Mouse (Mus musculus): ENCODE measurements around the gene Galnt4. TPM values are rescaled to one million over a fixed set of nuclear protein-coding genes. Genes with fewer than 3 reads are reported as not detected.

Gene Galnt4
- polyA plus RNA-seq, 1 experiment = 2.4 TPM

DNA sequence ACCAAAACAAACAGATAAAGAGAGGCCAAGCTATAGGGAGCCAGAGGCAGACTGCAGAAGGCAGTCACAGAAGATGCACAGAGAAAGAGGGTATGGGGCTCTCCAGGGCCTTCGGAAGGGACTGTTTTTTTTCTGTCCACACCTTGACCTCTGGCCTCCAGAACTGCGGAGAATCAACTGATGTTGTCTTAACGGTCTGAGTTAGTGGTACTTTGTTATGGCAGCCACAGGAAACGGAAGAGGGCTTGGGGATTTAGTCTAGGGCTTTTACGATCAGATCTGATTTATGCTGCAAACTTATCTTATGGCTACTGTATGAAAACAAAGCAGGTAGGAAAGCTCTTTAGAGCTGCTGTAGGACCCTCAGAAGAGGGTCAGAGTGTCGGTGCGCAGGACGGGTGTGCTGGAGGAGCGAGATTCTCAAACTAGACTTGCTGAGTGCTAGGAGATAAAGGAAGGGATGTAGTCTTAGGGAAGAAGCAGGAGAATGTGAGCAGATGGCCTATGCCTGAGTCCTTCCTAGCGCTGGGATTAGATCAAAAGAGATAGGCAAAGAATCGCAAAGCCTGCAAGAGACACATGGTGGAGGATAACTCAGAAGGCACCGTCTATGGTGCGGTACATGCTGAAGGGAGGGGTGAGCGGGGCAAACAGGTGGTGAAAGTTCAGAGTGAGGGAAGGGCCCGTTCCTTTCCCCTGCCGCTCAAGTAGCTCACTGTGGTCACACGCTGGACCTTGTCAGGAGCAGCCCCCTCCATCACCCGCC lies 7.7 kb downstream of the Galnt4 start:
- DNase-seq (ENCODE audit: low read depth) = no peak

DNA sequence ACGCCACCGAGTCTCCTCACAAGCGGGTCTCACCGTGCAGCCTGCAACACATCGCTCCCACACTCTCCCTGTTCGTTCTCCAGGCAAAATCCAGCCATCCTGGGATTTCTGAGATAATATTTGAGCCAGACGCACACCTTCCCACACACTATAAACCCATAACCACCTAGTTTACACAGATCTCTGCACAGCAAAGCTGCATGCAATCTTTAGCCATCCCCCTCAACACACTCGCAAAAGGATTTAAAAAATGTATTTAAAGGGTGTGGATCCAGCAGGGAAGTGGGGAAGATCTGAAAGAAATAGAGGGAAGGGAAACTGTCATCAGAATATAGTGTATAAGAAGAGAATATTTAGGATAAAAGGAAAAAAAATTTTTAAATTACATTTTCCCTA lies 8.3 kb downstream of the Galnt4 start:
- DNase-seq (ENCODE audit: low read depth) = no peak

DNA sequence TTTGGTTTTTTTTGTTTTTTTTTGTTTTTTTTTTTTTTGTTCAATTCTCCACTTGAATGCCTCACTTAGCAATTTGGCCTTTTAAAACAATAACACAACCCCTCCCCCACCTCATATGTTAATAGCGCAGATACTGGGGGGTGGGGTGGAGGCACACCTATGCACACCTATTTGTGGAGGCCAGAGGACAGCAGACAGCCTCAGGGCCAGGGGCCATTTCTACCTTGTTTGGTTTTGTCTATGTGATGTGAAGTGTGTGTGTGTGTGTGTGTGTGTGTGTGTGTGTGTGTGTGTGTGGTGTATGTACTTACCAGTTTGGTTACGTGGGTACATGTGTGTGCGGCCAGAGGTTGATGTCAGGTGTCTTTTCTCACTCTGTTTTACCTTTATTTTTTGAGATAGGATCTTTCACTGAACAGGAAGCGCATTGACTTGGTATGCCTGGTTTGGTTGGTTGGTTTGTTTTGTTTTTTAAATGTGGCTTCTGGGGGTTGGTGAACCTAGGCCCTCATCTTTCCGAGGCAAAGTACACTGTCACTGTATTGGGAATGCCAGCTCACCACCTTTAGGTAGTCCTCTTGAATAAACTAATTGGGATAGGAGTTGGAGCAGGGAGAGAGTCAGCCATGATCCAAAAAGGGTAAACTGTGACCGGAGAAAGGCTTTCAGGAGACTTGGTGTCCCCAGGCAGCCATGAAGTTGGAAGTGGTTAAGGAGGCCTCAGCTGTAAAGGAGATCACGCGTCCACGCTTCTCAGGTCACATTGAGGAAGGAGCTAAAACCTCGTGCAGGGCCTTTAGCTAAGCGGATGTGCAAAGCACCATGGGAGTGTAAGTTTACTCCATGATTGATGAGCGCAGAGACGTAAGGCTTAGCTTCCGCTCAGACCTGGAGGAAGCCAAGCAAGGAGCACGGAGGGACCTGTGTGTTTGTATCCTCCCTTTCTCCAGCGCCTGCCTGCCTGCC lies 9.0 kb downstream of the Galnt4 start:
- no peak for DNase-seq (ENCODE audit: low read depth)

DNA sequence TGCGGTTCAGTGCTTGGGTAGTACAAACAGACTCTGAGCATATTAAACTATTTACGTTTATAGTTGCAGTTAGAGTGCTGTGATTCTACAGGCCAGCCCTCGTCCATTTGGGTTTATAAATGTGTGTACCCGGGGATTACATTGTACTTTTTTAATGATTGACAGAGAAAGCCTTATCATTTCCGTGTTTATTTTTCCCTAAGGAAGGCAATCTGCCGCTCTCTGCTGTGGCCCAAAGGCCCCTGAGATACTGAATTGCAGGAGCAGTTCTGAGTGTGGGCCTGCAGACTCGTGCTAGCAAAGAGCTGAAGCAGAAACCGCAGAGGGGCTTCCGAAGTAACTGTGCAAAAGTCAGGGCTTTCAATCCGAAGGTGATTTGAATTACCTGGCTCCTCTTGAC lies 9.9 kb downstream of the Galnt4 start:
- DNase-seq (ENCODE audit: low read depth) = no peak

DNA sequence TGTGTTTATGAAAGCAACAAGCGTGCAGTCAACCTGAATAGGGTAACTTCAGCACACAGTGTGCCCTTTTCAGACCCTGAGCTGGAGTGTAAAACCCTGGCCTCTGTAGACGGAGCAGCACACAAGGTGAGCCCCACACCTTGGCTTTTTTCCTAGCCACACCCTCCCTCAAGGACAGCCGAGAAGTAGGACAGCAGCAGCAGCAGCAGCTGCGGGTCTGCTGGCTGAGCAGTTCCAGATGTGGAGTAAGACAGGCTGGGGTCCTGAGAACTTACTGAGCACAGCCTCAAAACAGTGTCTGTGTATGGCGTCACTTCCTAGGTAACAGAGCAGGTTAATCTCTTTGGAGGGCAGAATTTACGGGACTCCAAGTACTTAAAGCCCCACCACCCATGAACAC lies 10.7 kb downstream of the Galnt4 start:
- no peak for DNase-seq (ENCODE audit: low read depth)

DNA sequence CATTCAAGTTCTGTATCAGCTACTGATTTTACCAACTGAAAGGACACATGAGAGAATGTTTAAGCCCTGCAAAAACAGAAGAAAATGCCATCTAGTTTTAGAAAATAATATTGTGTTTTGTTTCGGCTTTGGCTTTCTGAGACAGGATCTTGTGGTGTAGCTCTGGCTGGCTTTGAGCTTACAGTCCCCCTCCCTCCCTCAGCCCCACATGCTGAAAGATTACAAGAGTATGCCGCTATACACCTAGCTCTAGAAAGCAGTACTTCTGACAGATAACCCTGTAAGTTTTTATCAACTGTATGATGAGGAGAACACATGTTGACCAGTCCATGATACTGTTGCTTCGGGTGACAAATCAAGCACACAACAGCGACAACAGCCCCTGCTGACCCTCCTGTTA lies 11.5 kb downstream of the Galnt4 start:
- DNase-seq (ENCODE audit: low read depth) = no peak

DNA sequence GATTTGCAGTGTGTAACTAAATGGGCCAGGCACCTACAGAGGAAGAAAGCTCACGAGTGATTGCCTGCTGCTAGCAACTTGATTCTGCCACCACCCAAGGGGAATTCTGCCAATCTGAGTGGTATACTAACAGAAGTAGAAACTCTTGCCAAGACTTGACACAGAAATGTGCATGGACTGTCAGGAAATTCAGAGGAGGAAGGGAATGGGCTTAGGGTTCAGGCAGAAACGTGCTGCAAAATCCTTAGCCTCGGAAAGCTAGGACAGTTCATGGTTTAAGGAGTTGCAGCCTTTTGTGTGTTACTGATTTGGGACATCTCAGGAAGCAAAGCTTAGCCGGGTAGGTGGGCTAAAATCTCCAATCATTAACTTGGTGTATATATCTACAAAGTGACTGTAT lies 18.3 kb downstream of the Galnt4 start, which contains the start of gene Phxr2:
Gene Phxr2, minus strand, starts transcription at position 101 of the 400 bp plus-strand sequence.
- DNase-seq (ENCODE audit: low read depth) = no peak

DNA sequence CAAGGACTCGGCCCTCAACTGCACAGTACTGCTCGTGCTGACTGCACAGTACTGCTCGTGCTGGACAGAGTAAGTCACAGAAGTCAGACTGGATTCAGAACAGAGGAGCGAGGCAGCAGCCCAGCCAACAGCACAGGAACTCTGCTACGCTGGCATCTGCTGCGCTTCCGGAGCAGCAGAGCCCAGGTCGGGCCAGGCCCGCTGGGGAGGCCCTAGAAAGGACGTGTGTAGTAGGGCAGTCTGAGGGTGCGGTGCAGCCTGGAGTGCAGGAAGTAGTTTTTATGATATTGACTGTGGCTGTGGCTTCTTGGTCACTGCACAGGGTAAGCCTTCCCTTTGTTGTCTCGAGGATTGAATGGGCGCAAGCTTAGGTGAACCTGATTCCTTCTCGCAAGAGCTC lies 19.0 kb downstream of the Galnt4 start:
- DNase-seq (ENCODE audit: low read depth) = no peak

DNA sequence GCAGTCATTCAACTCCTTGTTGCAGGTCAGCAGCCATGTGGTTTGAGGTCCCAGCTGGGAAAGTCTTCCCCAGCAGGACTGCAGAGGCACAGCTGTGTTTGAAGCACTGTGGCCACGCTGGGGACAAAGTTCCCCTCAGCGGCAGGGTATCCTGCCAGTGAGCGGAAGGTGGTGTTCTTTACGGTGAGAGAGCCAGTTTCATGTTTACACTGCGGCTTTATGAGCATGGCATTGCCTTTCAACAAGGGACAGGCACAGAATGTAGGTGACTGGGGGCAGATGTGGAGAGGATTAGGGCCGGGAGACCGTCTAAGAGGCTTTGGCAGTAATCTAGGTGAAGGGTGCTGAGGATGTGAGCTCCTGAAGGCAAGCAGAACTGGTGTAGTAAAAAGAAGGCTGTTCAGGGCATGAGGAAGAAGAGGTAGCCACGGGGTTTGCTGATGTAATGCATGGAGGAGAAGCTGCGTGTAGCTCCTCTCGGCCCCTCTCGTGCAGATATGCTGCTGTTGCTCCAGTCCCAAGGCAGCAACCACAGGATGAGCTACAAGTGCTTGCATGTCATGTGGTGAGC lies 19.8 kb downstream of the Galnt4 start:
- no peak for DNase-seq (ENCODE audit: low read depth)

DNA sequence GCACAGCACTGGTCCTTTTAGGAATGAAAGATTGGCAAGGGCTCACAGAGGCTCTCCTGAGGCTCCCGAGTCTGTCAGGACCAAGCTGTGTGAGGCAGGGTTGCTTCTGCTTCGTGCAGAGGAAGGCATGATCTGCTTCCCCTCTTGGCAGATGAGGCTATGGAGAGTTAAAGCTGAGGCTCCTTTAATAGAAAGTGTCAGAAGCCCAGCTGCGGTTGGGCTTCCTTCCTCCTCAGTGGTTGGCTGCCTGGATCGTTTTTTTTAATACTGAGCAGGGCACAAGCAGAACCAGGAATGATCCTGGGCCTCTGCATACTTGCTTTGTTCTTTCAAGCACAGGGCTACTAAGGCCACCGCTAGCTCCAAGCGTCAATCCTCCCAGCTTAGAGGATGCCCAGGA lies 22.7 kb downstream of the Galnt4 start:
- no peak for DNase-seq (ENCODE audit: low read depth)

DNA sequence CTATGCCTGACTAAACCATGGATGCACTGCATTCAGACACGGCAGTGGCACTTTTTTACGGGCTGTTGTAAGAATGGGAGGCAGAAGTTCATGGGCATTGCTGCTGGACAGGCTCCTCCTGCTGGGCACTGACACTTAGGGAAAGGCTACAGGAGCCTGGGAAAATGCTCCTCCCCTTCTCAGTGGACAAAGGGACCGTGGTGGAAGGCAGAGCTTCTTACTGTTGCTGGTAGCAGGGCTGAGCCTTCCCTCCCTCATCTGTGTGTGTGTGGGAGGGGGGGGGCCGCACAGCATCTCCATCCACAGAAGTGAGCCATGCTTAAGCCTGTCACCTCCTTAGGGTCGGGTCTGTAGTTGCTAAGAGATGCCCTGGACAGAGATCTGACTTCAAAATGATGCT lies 23.3 kb downstream of the Galnt4 start:
- DNase-seq (ENCODE audit: low read depth) = no peak

DNA sequence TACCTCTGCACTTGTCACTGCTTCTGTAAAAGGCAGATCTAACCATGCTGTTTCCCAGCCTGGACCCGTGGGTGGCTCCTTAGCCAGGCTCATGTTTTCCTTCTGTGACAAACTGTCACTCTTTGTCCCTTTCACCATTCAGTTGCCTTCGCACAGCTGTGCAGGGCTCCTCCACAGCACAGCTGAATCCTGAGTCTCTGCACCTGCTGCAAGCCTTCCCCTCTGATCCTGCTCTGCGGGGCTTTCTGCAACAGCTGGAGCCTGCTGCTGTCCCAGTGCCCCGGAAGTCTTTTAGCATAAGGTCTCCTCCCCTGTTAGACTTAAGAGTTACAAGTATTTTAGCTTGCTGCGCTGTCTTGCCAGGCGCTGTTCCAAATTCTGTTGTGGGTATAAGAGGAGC lies 24.2 kb downstream of the Galnt4 start:
- no peak for DNase-seq (ENCODE audit: low read depth)

DNA sequence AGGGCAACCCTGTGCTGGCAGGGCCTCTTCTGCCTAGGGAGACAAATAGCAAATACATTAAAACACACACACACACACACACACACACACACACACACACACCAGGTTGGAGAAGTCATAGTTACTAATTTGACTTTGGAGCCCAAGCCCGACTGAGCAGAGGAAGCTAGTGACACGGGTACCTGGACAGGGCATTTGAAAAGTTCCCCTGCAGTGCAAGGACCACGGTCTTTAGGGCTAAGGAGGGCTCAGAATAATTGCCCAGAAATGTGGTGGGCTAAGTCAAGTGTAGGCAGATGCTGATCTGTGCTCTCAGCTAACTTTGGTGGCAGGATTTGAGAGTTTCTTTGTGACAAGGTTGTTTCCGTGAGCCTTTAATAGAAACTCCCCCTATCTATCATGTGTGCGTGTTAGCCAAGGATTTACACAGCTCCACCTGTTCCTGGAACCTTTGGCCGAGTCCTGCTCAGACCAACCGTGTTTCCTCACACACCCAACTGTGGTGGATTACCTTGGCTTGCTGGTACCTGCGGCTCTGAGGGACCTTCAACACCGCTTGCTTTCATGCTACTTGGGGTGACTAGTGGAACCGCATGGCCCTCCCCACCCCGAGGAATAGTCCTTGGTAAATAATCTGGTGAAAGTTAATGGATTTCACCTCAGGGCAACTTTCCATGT lies 24.8 kb downstream of the Galnt4 start:
- DNase-seq (ENCODE audit: low read depth) = no peak

DNA sequence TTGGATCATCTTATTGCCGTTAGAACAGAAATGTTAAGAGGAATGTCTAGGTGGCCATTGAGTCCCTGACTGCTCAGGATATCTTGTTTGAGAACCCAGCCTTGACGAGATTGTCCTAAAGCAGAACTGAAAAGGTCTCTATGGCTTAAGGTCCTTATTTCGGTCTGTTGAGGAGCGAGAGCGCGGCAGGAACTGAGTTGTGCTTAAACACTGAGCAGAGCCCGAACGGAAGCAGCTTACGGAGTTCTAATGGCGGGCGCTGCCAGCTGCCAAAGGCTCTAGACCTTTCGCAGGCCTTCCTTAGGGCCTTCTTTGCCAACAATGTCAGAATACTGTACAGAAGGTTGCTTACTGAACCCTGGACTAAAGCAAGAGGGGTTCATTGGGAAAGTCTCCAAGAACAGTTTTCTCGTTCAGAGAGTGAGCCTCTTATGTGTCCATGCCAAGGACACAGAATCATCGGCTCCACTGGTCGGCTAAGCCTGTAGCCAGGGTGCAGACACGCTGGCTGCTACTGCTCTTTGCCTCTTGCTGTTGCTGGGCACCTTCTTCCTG lies 25.4 kb downstream of the Galnt4 start:
- no peak for DNase-seq (ENCODE audit: low read depth)

DNA sequence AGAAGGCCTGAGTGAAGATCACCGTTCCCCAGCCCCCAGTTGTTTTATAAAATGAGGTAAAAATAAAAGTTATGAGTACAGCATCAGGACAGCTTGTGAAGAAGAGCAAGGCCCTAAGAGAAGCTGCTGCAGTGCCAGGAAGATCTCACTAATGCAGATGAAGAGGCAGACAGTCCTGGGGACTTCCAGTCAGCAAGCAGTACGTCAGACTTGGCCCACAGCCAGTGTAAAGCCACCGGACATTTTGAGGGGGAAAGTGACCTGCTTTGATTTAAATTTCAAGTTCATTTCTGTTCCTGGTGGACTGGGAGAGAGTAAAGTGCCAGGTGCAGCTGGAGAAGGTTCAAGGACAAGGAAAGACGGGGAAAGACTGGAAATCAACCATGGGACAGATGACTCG lies 28.4 kb downstream of the Galnt4 start:
- DNase-seq (ENCODE audit: low read depth) = no peak

DNA sequence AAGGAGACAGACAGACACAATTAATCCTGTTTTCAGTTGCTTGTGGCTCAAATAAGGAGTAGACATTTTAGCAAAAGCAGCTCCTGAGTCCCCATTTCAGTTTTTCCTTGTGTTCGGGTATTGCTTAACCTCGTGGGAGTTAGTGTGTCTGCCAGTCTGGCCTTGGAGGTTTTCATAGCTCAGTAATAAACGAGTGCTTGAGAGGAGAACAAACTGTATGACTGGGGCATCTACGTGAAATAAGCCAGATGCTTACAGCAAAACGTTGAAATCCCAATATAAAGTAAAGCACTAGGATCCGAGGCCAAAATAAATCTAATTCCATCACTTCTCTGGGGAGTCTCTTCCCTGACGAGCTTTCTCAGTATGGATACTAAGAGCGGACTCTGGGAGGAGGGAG lies 37.7 kb downstream of the Galnt4 start:
- no peak for DNase-seq (ENCODE audit: low read depth)

DNA sequence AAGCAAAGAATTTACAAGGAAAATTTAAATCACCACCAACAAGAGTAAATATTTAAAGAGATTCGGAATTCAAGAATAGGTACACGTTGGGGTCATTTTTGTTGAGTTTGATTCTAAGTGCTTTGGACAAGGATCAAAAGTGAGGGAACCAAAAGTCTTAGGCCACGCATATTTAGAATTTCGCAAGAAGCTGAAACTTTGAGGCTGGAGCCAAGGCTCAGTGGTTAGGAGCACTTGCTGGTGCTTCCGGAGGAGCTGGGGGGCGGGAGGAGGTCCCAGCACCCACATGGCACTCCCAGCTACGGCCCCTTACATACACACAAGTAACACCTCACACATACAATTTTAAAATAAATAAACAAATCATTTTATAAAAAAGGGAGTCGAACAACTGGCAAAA lies 38.6 kb downstream of the Galnt4 start:
- DNase-seq (ENCODE audit: low read depth) = no peak

DNA sequence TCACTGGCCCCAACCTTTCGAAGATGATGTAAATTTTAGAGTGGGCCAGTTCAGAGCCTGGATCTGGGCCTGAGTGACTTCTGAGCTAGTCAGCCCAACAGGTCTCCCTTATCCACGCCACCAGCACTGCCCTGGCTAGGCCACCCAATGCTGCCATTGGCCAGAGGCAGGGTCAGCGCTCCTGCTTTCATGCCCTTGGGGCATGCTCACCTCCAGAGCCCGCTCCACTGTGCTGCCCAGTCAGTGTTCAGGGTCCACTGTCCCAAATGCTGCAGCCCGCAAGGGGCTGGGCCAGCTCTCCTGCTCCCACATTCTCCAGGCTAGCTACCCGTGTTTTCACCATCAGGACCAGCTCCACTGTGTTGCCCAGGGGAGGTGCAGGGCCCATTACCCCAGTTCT lies 42.1 kb downstream of the Galnt4 start:
- DNase-seq (ENCODE audit: low read depth) = no peak

DNA sequence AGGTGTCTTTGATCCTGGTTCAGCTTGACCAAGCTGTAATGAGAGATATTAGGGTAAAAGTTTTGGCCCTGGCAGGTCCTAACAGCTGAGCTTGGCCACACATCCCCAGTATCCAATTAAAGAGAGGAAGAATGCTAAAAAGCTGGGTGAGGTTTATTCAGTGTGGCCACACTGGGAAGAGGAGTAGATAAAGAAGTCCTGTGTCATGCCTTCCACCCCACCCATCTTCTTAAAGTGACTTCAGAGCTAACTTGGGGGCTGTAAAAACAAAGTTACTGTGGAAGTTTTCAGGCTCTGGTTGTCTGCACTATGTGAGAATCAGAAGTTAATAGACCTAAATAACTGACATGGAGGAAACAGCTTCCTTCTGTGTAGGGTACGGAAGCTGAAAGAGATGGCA lies 43.6 kb downstream of the Galnt4 start:
- DNase-seq (ENCODE audit: low read depth) = no peak

DNA sequence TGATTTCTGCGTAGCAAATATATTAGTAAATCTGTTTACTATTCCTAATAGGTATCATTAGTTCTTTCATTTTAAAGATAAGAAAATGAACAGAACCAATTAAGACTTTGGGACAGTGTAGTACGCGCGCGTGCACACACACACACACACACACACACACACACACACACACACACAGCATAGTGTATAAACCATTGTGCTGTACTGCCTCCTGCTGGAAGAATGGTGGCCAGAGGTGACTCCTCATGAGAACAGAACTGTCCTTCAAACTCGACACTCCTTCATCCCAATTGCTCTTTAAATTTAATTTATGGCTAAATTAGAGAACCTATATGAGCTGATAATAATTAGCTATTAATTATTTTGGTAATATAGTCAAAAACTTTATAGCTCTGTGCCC lies 44.1 kb downstream of the Galnt4 start:
- no peak for DNase-seq (ENCODE audit: low read depth)

DNA sequence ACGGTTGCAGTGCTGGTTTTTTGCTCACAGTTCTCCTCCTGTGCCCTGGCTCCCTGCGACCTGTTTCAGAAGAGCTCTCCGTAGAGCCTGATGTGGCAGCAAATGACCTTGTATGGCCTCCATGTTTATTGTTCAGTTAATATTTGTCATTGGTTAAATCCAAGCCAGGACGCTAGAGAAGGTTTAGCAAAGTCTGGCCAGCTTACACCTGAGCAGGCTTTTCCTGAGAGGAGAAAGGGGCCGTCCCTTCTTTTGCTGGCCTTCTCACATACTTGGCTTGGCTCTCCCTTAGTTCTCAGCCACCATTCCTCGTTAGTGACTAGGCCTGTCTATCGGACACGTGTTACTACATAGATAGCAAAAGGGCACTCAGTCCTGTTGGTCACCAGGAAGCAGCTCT lies 46.7 kb downstream of the Galnt4 start:
- no peak for DNase-seq (ENCODE audit: low read depth)

DNA sequence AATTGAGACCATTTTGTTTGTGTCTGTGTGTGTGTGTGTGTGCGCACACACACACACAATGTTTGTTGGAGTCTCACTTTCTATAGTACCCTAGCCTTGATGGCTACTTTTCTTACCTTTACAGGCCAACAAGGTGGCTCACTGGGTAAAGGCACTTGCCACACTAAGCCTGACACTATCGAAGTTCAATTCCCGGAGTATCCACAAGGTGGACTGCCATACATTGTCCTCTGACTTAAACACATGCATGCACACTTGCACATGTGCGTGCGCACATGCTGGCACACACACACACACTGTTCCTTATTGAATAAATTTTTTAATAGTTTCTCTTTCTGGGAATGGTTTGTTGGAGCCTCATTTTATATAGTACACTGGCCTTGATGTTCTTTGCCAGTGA lies 48.8 kb downstream of the Galnt4 start:
- DNase-seq (ENCODE audit: low read depth) = no peak

All from gonadal fat pad, adult 2 months (tissue).